Mouse (Mus musculus): ENCODE results near the gene Sobp. TPM values are rescaled to one million over a fixed set of nuclear protein-coding genes. Genes with fewer than 3 reads are reported as not detected.
A peak's percentile ranks its signal among the peaks of the same experiment; 100 is the strongest.

The Sobp gene
- polyA plus RNA-seq, 1 experiment = 0.30 TPM

- DNase-seq = no peak
These were observed 167.8 kb downstream of the Sobp start for GRCm38 (mm10) chr10:43006534-43006933.

GRCm38 (mm10) chr10:43005677-43006076 lies 168.7 kb downstream of the Sobp start:
- no peak for DNase-seq
- 82% methylated on average over 7 of the region's 7 CpGs for WGBS
- H3K27me3 ChIP-seq (replicated peaks; ENCODE audit: control insufficient read depth, insufficient read depth, low read length) = 0 out of 2 replicates have a peak, but pooled peaks cover 1% of the 10 kb centered on the region
- H3K36me3 ChIP-seq (ENCODE audit: control insufficient read depth, insufficient read depth, low read length) = no peaks in the 10 kb centered on the region
- H3K27ac ChIP-seq (ENCODE audit: insufficient read depth, low read depth, low read length) = no peak overlapping the region
- no peak overlapping the region for H3K4me3 ChIP-seq (ENCODE audit: insufficient read depth, low read depth, low read length)
- no peak for TF ChIP-seq POLR2A (IDR thresholded peaks at IDR 0.05; ENCODE audit: low read depth, low read length)
- no peak for TF ChIP-seq CTCF (conservative IDR thresholded peaks at IDR 0.05; ENCODE audit: insufficient read depth, insufficient read length, low read depth, low read length)
- no peaks in the 10 kb centered on the region for H3K4me1 ChIP-seq (ENCODE audit: control insufficient read depth, insufficient read depth, low read length)

More at GRCm38 (mm10) chr10:43006534-43006933, 167.8 kb downstream of the Sobp start:
- Histone ChIP-seq H3K4me1 (ENCODE audit: control insufficient read depth, insufficient read depth, low read length) (no peaks in the 10 kb centered on the region), H3K27ac (ENCODE audit: insufficient read depth, low read depth, low read length) (no peak overlapping the region), H3K4me3 (ENCODE audit: insufficient read depth, low read depth, low read length) (no peak overlapping the region), H3K36me3 (ENCODE audit: control insufficient read depth, insufficient read depth, low read length) (no peaks in the 10 kb centered on the region), H3K27me3 (replicated peaks; ENCODE audit: control insufficient read depth, insufficient read depth, low read length) (0 out of 2 replicates have a peak, but pooled peaks cover 1% of the 10 kb centered on the region)
- 85% methylated on average over 4 of the region's 4 CpGs for WGBS
- TF ChIP-seq CTCF (conservative IDR thresholded peaks at IDR 0.05; ENCODE audit: insufficient read depth, insufficient read length, low read depth, low read length) = no peak
- TF ChIP-seq POLR2A (IDR thresholded peaks at IDR 0.05; ENCODE audit: low read depth, low read length) = no peak

- H3K27me3 ChIP-seq (replicated peaks; ENCODE audit: control insufficient read depth, insufficient read depth, low read length) = 0 out of 2 replicates have a peak, but pooled peaks cover 1% of the 10 kb centered on the region
- 87% methylated on average over 4 of the region's 4 CpGs for WGBS
- no peak for DNase-seq
- H3K4me1 ChIP-seq (ENCODE audit: control insufficient read depth, insufficient read depth, low read length) = no peaks in the 10 kb centered on the region
- no peak overlapping the region for H3K4me3 ChIP-seq (ENCODE audit: insufficient read depth, low read depth, low read length)
- H3K36me3 ChIP-seq (ENCODE audit: control insufficient read depth, insufficient read depth, low read length) = no peaks in the 10 kb centered on the region
- no peak for TF ChIP-seq POLR2A (IDR thresholded peaks at IDR 0.05; ENCODE audit: low read depth, low read length)
- no peak for TF ChIP-seq CTCF (conservative IDR thresholded peaks at IDR 0.05; ENCODE audit: insufficient read depth, insufficient read length, low read depth, low read length)
- no peak overlapping the region for H3K27ac ChIP-seq (ENCODE audit: insufficient read depth, low read depth, low read length)
These were observed 169.3 kb downstream of the Sobp start for GRCm38 (mm10) chr10:43005031-43005430.

- Histone ChIP-seq H3K27ac (ENCODE audit: insufficient read depth, low read depth, low read length) (no peak overlapping the region), H3K4me1 (ENCODE audit: control insufficient read depth, insufficient read depth, low read length) (no peaks in the 10 kb centered on the region), H3K36me3 (ENCODE audit: control insufficient read depth, insufficient read depth, low read length) (no peaks in the 10 kb centered on the region), H3K27me3 (replicated peaks; ENCODE audit: control insufficient read depth, insufficient read depth, low read length) (0 out of 2 replicates have a peak, but pooled peaks cover 1% of the 10 kb centered on the region), H3K4me3 (ENCODE audit: insufficient read depth, low read depth, low read length) (no peak overlapping the region)
- TF ChIP-seq POLR2A (IDR thresholded peaks at IDR 0.05; ENCODE audit: low read depth, low read length) (no peak), CTCF (conservative IDR thresholded peaks at IDR 0.05; ENCODE audit: insufficient read depth, insufficient read length, low read depth, low read length) (no peak)
- 75% methylated on average over 16 of the region's 16 CpGs for WGBS
- no peak for DNase-seq
These were observed 170.1 kb downstream of the Sobp start for GRCm38 (mm10) chr10:43004174-43004734.

- no peak for DNase-seq
- H3K4me1 ChIP-seq (ENCODE audit: control insufficient read depth, insufficient read depth, low read length) = no peaks in the 10 kb centered on the region
- TF ChIP-seq POLR2A (IDR thresholded peaks at IDR 0.05; ENCODE audit: low read depth, low read length) = no peak
- no peak for TF ChIP-seq CTCF (conservative IDR thresholded peaks at IDR 0.05; ENCODE audit: insufficient read depth, insufficient read length, low read depth, low read length)
- H3K36me3 ChIP-seq (ENCODE audit: control insufficient read depth, insufficient read depth, low read length) = no peaks in the 10 kb centered on the region
- H3K27ac ChIP-seq (ENCODE audit: insufficient read depth, low read depth, low read length) = no peak overlapping the region
- no peak overlapping the region for H3K4me3 ChIP-seq (ENCODE audit: insufficient read depth, low read depth, low read length)
- H3K27me3 ChIP-seq (replicated peaks; ENCODE audit: control insufficient read depth, insufficient read depth, low read length) = 0 out of 2 replicates have a peak, but pooled peaks cover 1% of the 10 kb centered on the region
- 30% methylated on average over 5 of the region's 5 CpGs for WGBS
These were observed 170.9 kb downstream of the Sobp start for GRCm38 (mm10) chr10:43003466-43003757.

GRCm38 (mm10) chr10:43002721-43003465 lies 171.4 kb downstream of the Sobp start:
- no peak for DNase-seq
- 7% methylated on average over 25 of the region's 25 CpGs for WGBS
- Histone ChIP-seq H3K4me3 (ENCODE audit: insufficient read depth, low read depth, low read length) (peak overlapping the region; percentile 45), H3K4me1 (ENCODE audit: control insufficient read depth, insufficient read depth, low read length) (no peaks in the 10 kb centered on the region), H3K27me3 (replicated peaks; ENCODE audit: control insufficient read depth, insufficient read depth, low read length) (0 out of 2 replicates have a peak, but pooled peaks cover 1% of the 10 kb centered on the region), H3K36me3 (ENCODE audit: control insufficient read depth, insufficient read depth, low read length) (no peaks in the 10 kb centered on the region), H3K27ac (ENCODE audit: insufficient read depth, low read depth, low read length) (no peak overlapping the region)
- TF ChIP-seq POLR2A (IDR thresholded peaks at IDR 0.05; ENCODE audit: low read depth, low read length) (no peak), CTCF (conservative IDR thresholded peaks at IDR 0.05; ENCODE audit: insufficient read depth, insufficient read length, low read depth, low read length) (no peak)

- WGBS = 23% methylated on average over 13 of the region's 13 CpGs
- Histone ChIP-seq H3K27me3 (replicated peaks; ENCODE audit: control insufficient read depth, insufficient read depth, low read length) (0 out of 2 replicates have a peak, but pooled peaks cover 1% of the 10 kb centered on the region), H3K36me3 (ENCODE audit: control insufficient read depth, insufficient read depth, low read length) (no peaks in the 10 kb centered on the region), H3K4me3 (ENCODE audit: insufficient read depth, low read depth, low read length) (peak overlapping the region; percentile 45; the same call in 1 of the 2 replicates), H3K27ac (ENCODE audit: insufficient read depth, low read depth, low read length) (no peak overlapping the region), H3K4me1 (ENCODE audit: control insufficient read depth, insufficient read depth, low read length) (no peaks in the 10 kb centered on the region)
- DNase-seq = peak; percentile 55
- TF ChIP-seq CTCF (conservative IDR thresholded peaks at IDR 0.05; ENCODE audit: insufficient read depth, insufficient read length, low read depth, low read length) (no peak), POLR2A (IDR thresholded peaks at IDR 0.05; ENCODE audit: low read depth, low read length) (no peak)
These were observed 172.2 kb downstream of the Sobp start for GRCm38 (mm10) chr10:43002066-43002678.

All from kidney, adult 2 months (tissue).